Mouse (Mus musculus) kidney, postnatal 25 days (tissue): ENCODE measurements around the gene Zkscan8.
"Not testable (repeated sequence)": the region's sequence is repeated elsewhere in the genome, so short reads cannot be mapped to it uniquely, and the experiment has no call there.

Experiments used
- DNase-seq, 2 experiments: peaks; one replicate each; pipeline ENCODE4 v3.0.0; 2021; ENCODE audit warnings: mixed read lengths in 2 of 2

Zkscan8 gene

DNA sequence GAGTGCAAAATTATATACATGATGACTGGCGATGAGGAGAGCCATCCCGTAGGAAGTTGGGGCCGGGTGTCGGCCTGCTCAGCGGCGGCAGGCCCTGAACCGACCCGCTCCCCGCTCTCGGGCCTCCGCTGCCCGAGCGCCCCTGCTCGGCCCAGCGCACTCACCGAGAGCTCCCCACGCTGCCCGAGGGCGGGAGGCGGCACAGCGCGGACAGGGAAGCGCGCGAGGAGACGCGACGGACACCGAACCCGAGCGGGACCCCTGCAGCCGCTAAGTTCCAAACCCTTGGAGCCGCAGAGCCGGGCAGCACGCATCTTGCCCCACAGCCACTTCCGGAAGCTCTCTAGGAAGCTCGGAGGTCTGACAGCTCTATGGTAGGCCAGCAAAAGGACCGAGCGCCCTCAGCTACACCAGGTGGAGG lies at the start of gene Zkscan8:
Gene Zkscan8, minus strand, starts transcription at position 340 of the 421 bp plus-strand sequence.
- peak; percentile 89 to 93 for DNase-seq

DNA sequence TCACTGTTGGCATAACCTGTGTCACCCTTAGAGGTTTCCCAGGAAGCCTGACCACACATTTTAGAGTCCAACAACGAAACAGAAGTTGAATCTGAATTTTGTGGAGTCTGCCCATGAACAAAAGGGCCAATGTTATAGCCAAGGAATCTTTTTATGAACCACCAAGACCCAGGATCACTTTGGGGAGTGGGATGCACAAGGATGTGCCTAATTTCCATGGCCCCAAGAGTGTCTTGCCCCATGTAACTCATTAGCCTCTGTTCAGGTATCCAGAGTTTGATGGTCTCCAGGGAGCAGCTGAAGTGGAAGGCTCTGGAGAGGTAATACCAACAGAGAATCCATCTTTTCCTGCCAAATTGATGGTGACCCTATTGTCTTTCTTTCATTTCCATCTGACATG lies 28.9 kb upstream of the Zkscan8 start, which contains the start of gene Olfr1535:
Gene Olfr1535, minus strand, starts transcription at position 101 of the 400 bp plus-strand sequence.
- DNase-seq = no peak

DNA sequence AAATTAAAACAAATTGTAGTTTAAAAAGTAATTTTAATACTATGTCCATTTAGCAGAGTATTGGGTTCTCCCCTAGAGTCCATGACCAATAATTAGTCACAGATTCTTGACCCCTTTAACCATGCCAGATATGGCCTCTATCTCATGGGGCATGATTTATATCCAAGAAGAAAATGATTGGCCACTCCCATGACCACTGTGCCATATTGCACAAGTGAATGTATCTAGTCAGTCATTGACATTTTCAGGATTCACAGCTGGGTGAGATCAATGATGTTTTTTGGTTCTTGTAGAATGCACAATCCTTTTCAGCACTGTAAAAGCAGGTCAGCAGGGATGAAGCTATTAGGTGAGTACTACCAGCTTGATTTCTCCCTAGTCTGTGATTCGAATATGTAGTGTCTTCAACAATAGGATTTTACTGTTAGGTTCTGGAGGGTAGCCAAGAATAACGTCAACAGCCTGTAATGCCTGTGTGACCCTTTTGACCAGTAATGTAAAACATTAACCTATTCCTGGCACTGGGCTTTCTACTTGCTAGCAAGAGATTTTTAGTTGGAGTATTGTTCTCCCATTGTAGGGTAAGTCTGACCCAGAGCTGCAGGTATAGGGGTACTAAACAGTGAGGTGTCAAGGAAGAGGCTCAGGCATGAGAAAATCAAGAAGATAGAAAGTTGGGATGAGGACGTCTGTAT lies 19.6 kb upstream of the Zkscan8 start:
- DNase-seq = peak in 1 of 2 experiments; percentile 3

DNA sequence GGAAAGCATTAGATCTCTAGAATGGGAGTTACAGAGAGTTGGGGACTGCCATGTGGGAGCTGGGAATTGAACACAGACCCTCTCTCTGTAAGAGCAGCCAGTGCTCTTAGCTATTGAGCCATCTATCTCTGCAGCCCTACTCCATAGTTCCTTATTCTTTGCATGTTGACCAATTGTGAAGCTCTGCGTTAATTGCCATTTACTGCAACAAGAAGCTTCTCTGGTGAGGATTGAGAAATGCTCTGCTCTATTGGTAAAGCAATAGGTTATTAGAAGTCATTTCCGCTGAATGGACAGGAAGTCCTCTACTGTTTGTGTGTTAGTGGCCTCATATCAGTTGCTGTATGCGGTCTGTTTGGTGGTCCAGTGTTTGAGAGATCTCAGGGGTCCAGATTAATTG lies 18.6 kb upstream of the Zkscan8 start:
- no peak for DNase-seq

- no peak for DNase-seq
These were observed 11.8 kb upstream of the Zkscan8 start, which contains the start of gene Olfr1366 for GRCm38 (mm10) chr13:21542708-21543107. Gene Olfr1366 (minus strand): TSS chr13:21542808.

- no peak for DNase-seq
These were observed 784 bp downstream of the Zkscan8 start for GRCm38 (mm10) chr13:21530136-21530535.

- DNase-seq = peak; percentile 83 to 93
These were observed 24.7 kb downstream of the Zkscan8 start for GRCm38 (mm10) chr13:21506221-21506649.

DNA sequence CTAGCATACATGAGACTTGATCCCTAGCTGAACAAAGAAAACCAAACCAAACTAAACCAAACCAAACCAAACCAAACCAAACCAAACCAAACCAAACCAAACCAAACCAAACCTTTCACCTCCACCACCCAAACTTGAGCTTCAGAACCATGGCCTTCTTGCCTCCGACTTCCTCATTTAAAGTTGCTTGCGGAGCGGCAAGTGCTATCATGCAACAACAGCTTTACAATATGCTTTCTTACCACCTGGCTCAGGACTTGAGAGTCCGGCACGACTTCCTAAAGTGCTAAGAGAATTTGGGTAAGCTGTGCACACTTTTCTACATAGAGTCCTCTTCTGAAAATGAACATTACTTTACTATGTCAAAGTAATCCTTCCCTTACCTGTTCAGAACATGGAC lies 28.6 kb downstream of the Zkscan8 start:
- no peak for DNase-seq

DNA sequence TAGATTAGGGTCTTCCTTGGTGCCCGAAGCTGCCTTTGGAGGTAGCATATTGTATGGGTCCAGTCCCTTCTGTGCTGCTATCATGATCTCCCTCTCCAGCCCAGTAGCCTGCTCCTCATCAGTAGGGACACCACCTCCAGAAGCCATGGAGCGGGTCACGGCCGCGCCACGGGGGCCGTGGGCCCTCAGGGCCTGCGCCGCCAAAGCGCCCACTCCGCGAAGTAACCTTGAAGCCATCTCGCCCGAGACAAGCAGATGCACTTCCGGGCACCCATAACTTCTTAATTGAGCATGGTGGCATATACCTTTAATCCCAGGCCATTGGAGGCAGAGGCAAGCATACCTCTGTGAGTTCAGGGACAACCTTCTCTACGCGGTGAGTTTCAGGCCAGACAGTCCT lies 29.7 kb downstream of the Zkscan8 start, which contains the start of gene Gm11273:
Gene Gm11273, minus strand, starts transcription at position 237 of the 400 bp plus-strand sequence.
- DNase-seq = not testable (repeated sequence)

DNA sequence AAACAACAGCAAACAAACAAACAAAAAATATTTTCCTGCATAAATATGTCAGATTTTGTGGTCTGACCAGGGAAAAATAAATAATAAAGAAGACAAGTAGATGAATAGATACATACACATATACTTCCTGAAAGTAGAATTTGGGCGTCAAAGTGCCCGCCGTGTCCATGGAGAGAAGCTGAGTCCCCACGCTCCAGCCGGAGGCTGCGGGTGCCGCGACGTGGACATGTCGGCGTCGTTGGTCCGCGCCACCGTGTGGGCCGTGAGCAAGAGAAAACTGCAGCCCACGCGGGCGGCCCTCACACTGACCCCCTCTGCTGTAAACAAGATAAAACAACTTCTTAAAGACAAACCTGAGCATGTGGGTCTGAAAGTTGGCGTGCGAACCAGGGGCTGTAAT lies 35.8 kb downstream of the Zkscan8 start, which contains the start of gene AK157302:
Gene AK157302, plus strand, starts transcription at position 144 of the 400 bp plus-strand sequence.
- DNase-seq = peak; percentile 16 to 42

GRCm38 (mm10) chr13:21492847-21493246 lies 38.1 kb downstream of the Zkscan8 start:
- no peak for DNase-seq

- DNase-seq = no peak
These were observed 44.0 kb downstream of the Zkscan8 start for GRCm38 (mm10) chr13:21486881-21487280.

GRCm38 (mm10) chr13:21478759-21479670 lies 51.9 kb downstream of the Zkscan8 start, which contains the start of the genes Zkscan4 and Gm10065:
Gene Zkscan4 (plus strand): TSS chr13:21478907.
Gene Gm10065 (minus strand): TSS chr13:21479441.
- DNase-seq = peak; percentile 67 to 74

GRCm38 (mm10) chr13:21472427-21472826 lies 58.5 kb downstream of the Zkscan8 start:
- no peak for DNase-seq

DNA sequence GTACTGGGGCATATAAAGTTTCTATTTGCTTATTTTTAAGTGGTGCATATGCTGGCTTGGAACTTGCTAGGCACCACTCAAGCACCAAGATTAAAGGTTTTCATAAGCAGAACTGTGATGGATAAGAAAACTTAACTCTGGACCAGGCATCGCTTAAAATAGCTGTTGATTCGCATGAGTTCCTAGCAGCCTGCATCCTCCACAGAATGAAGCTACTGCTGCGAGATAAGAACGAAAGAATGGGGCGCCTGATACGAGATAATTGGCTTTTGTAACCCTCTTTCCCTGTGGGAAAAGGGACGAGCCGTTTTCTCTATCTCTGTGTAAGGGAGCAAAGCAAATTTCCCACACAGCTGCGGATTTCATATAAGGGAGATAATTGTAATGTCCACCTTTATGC lies 61.8 kb downstream of the Zkscan8 start:
- no peak for DNase-seq

DNA sequence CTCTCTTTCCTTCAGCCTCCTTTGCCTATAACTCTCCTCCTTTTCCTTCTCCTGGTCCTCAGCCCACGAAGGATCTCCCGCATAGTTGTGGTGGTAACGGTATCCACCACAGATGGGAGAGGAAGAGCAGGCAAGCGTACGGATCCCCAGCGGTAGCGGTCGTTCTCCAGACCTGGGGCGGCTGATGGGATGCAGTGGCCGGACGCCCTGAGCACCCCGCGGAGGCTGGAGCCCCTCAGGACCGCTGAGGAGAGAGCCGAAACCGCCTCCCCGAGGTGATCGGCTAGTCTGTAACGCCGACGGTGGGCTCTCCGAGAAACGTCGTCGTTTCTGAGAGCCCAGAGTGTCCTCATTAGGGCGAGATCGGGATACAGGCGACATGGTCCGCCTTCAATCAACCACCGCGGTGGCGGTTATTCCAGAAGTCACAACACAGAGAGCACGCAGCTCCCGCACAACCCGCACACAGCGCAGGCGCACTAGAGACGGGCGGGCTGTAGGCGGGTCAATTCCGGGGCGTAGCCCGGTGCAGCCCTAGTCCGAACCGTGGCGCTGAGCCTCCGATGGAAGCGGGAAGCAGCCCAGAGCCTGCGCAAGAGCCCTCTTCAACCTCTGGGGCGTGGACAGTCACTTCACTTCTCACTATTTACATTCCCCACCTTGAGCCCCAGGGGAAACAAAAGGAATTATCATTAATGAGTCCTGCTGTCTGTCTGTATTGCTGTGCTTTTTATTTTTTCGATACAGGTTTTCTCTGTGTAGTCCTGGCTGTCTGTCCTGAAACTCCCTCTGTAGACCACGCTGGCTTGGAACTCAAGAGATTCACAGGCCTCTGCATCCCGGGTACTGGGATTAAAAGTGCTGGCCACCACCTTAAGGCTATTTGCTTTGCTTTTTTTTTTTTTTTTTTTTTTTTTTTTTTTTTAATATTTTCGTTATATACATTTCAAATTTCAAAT lies 62.6 kb downstream of the Zkscan8 start, which contains the start of gene Nkapl:
Gene Nkapl, minus strand, starts transcription at position 449 of the 959 bp plus-strand sequence.
- peak; percentile 86 to 91 for DNase-seq

DNA sequence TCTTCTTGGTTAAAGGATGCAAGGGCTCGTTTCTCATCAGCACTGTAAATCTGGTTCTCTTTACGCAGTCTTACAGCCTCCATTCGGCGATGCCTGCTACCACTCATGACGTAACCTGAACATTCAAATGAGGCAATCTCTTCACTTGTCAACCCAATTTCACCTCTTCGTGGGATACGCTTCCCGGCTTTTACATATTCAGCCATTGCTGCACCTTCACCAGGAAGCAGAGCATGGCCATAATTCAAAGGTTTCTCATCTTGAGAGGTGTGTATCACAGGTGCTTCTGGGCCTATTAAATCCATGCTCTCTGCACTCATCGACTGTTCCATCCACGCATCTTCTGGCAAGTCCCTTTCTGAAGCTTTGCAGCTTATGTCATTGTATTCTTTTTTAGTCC lies 63.6 kb downstream of the Zkscan8 start:
- DNase-seq = no peak
